Mouse (Mus musculus): Measurements from ENCODE around the gene Ece2. TPM values are rescaled to one million over a fixed set of nuclear protein-coding genes. Genes with fewer than 3 reads are reported as not detected.

The Ece2 gene
- polyA plus RNA-seq, 1 experiment from 2014 or later: 0.89 TPM

GRCm38 (mm10) chr16:20638367-20638766 lies 8.7 kb downstream of the Ece2 start:
- WGBS: 79% methylated on average over 8 of the region's 8 CpGs
- H3K36me3 ChIP-seq (ENCODE audit: control insufficient read depth, insufficient read depth, low read length): no peaks in the 10 kb centered on the region
- DNase-seq (ENCODE audit: low spot score) (no peak), ATAC-seq (ENCODE audit: low FRiP score, low TSS enrichment) (no peak)
- no peak overlapping the region for H3K27ac ChIP-seq (replicated peaks)
- no peaks in the 10 kb centered on the region for H3K9me3 ChIP-seq (ENCODE audit: control insufficient read depth, low read length)
- no peak overlapping the region for H3K4me2 ChIP-seq (replicated peaks; ENCODE audit: low read depth)
- no peaks in the 10 kb centered on the region for H3K27me3 ChIP-seq (ENCODE audit: control insufficient read depth, insufficient read depth, low read length)
- no peaks in the 10 kb centered on the region for H3K4me1 ChIP-seq (replicated peaks; ENCODE audit: control insufficient read depth, insufficient read depth)
- no peak for TF ChIP-seq EP300 (optimal IDR thresholded peaks at IDR 0.05)
- no peak for TF ChIP-seq CTCF (IDR thresholded peaks at IDR 0.05; ENCODE audit: low read depth)
- H3K4me3 ChIP-seq (ENCODE audit: low read depth, low read length): no peak overlapping the region
- no peak overlapping the region for H3K9ac ChIP-seq (ENCODE audit: low read length)

- DNase-seq (ENCODE audit: low spot score) (peak; percentile 73), ATAC-seq (ENCODE audit: low FRiP score, low TSS enrichment) (0 out of 2 replicates have a peak, but pooled peaks have one; percentile 31)
- H3K4me2 ChIP-seq (replicated peaks; ENCODE audit: low read depth): no peak overlapping the region
- H3K27me3 ChIP-seq (ENCODE audit: control insufficient read depth, insufficient read depth, low read length): no peaks in the 10 kb centered on the region
- under 1% methylated on average over 8 of the region's 8 CpGs for WGBS
- no peaks in the 10 kb centered on the region for H3K9me3 ChIP-seq (ENCODE audit: control insufficient read depth, low read length)
- H3K36me3 ChIP-seq (ENCODE audit: control insufficient read depth, insufficient read depth, low read length): no peaks in the 10 kb centered on the region
- no peak overlapping the region for H3K9ac ChIP-seq (ENCODE audit: low read length)
- H3K4me1 ChIP-seq (replicated peaks; ENCODE audit: control insufficient read depth, insufficient read depth): no peaks in the 10 kb centered on the region
- no peak overlapping the region for H3K4me3 ChIP-seq (ENCODE audit: low read depth, low read length)
- no peak overlapping the region for H3K27ac ChIP-seq (replicated peaks)
- TF ChIP-seq CTCF (IDR thresholded peaks at IDR 0.05; ENCODE audit: low read depth): peak; percentile 90
- TF ChIP-seq EP300 (optimal IDR thresholded peaks at IDR 0.05): no peak
These were observed 12.5 kb downstream of the Ece2 start for GRCm38 (mm10) chr16:20642161-20642560.

- Histone ChIP-seq H3K27ac (replicated peaks) (no peak overlapping the region), H3K4me3 (ENCODE audit: low read depth, low read length) (no peak overlapping the region), H3K4me2 (replicated peaks; ENCODE audit: low read depth) (no peak overlapping the region), H3K4me1 (replicated peaks; ENCODE audit: control insufficient read depth, insufficient read depth) (no peaks in the 10 kb centered on the region), H3K9ac (ENCODE audit: low read length) (no peak overlapping the region), H3K9me3 (ENCODE audit: control insufficient read depth, low read length) (no peaks in the 10 kb centered on the region), H3K27me3 (ENCODE audit: control insufficient read depth, insufficient read depth, low read length) (no peaks in the 10 kb centered on the region), H3K36me3 (ENCODE audit: control insufficient read depth, insufficient read depth, low read length) (no peaks in the 10 kb centered on the region)
- TF ChIP-seq CTCF (IDR thresholded peaks at IDR 0.05; ENCODE audit: low read depth) (no peak), EP300 (optimal IDR thresholded peaks at IDR 0.05) (no peak)
- ATAC-seq (ENCODE audit: low FRiP score, low TSS enrichment) (no peak), DNase-seq (ENCODE audit: low spot score) (no peak)
- WGBS: 82% methylated on average over 7 of the region's 7 CpGs
These were observed 14.3 kb downstream of the Ece2 start for GRCm38 (mm10) chr16:20643911-20644310.

- peak; percentile 97 for DNase-seq (ENCODE audit: low spot score)
- ATAC-seq (ENCODE audit: low FRiP score, low TSS enrichment): peak; percentile 96
- H3K36me3 ChIP-seq (ENCODE audit: control insufficient read depth, insufficient read depth, low read length): peaks cover 7% of the 10 kb centered on the region
- no peaks in the 10 kb centered on the region for H3K4me1 ChIP-seq (replicated peaks; ENCODE audit: control insufficient read depth, insufficient read depth)
- H3K27me3 ChIP-seq (ENCODE audit: control insufficient read depth, insufficient read depth, low read length): no peaks in the 10 kb centered on the region
- peak within 1 kb of the TSS; percentile 82 for H3K4me2 ChIP-seq (replicated peaks; ENCODE audit: low read depth)
- peak within 1 kb of the TSS; percentile 93 for H3K9ac ChIP-seq (ENCODE audit: low read length)
- H3K27ac ChIP-seq (replicated peaks): peak within 1 kb of the TSS; percentile 80
- TF ChIP-seq CTCF (IDR thresholded peaks at IDR 0.05; ENCODE audit: low read depth) (peak; percentile 26), EP300 (optimal IDR thresholded peaks at IDR 0.05) (no peak)
- H3K9me3 ChIP-seq (ENCODE audit: control insufficient read depth, low read length): no peaks in the 10 kb centered on the region
- WGBS: 2% methylated on average over 42 of the region's 46 CpGs
- peak within 1 kb of the TSS; percentile 88 for H3K4me3 ChIP-seq (ENCODE audit: low read depth, low read length)
These were observed 21.7 kb downstream of the Ece2 start, which contains the start of gene Psmd2 for GRCm38 (mm10) chr16:20651076-20651946. Gene Psmd2, plus strand, starts transcription at chr16:20651652.

- H3K27ac ChIP-seq (replicated peaks): peak overlapping the region; percentile 40; the same call in 1 of the 2 replicates
- whole genome bisulfite sequencing: 5% methylated on average over 12 of the region's 12 CpGs
These were observed 22.3 kb downstream of the Ece2 start for GRCm38 (mm10) chr16:20651947-20652310.

GRCm38 (mm10) chr16:20653315-20653714 lies 23.7 kb downstream of the Ece2 start:
- whole genome bisulfite sequencing: 62% methylated on average over 2 of the region's 2 CpGs
- no peaks in the 10 kb centered on the region for H3K9me3 ChIP-seq (ENCODE audit: control insufficient read depth, low read length)

More at GRCm38 (mm10) chr16:20651947-20652310, 22.3 kb downstream of the Ece2 start:
- Histone ChIP-seq H3K9ac (ENCODE audit: low read length) (peak overlapping the region; percentile 93), H3K27me3 (ENCODE audit: control insufficient read depth, insufficient read depth, low read length) (no peaks in the 10 kb centered on the region), H3K36me3 (ENCODE audit: control insufficient read depth, insufficient read depth, low read length) (peaks cover 14% of the 10 kb centered on the region), H3K9me3 (ENCODE audit: control insufficient read depth, low read length) (no peaks in the 10 kb centered on the region), H3K4me3 (ENCODE audit: low read depth, low read length) (peak overlapping the region; percentile 88), H3K4me2 (replicated peaks; ENCODE audit: low read depth) (peak overlapping the region; percentile 82), H3K4me1 (replicated peaks; ENCODE audit: control insufficient read depth, insufficient read depth) (no peaks in the 10 kb centered on the region)
- ATAC-seq (ENCODE audit: low FRiP score, low TSS enrichment): peak; percentile 59
- no peak for DNase-seq (ENCODE audit: low spot score)
- TF ChIP-seq EP300 (optimal IDR thresholded peaks at IDR 0.05) (no peak), CTCF (IDR thresholded peaks at IDR 0.05; ENCODE audit: low read depth) (no peak)

More at GRCm38 (mm10) chr16:20653315-20653714, 23.7 kb downstream of the Ece2 start:
- DNase-seq (ENCODE audit: low spot score): no peak
- H3K9ac ChIP-seq (ENCODE audit: low read length): no peak overlapping the region
- ATAC-seq (ENCODE audit: low FRiP score, low TSS enrichment): no peak
- TF ChIP-seq CTCF (IDR thresholded peaks at IDR 0.05; ENCODE audit: low read depth): peak; percentile 18; the same call in 1 of the 2 replicates
- no peak for TF ChIP-seq EP300 (optimal IDR thresholded peaks at IDR 0.05)
- H3K27ac ChIP-seq (replicated peaks): no peak overlapping the region
- no peak overlapping the region for H3K4me2 ChIP-seq (replicated peaks; ENCODE audit: low read depth)
- no peaks in the 10 kb centered on the region for H3K27me3 ChIP-seq (ENCODE audit: control insufficient read depth, insufficient read depth, low read length)
- no peak overlapping the region for H3K4me3 ChIP-seq (ENCODE audit: low read depth, low read length)
- no peaks in the 10 kb centered on the region for H3K4me1 ChIP-seq (replicated peaks; ENCODE audit: control insufficient read depth, insufficient read depth)
- H3K36me3 ChIP-seq (ENCODE audit: control insufficient read depth, insufficient read depth, low read length): peaks cover 20% of the 10 kb centered on the region
